Mouse (Mus musculus): Measurements from ENCODE around the gene Hoxb4. TPM values are rescaled to one million over a fixed set of nuclear protein-coding genes. Genes with fewer than 3 reads are reported as not detected.

The Hoxb4 gene
- polyA plus RNA-seq, 1 experiment from 2014 or later: 3.6 TPM

DNA sequence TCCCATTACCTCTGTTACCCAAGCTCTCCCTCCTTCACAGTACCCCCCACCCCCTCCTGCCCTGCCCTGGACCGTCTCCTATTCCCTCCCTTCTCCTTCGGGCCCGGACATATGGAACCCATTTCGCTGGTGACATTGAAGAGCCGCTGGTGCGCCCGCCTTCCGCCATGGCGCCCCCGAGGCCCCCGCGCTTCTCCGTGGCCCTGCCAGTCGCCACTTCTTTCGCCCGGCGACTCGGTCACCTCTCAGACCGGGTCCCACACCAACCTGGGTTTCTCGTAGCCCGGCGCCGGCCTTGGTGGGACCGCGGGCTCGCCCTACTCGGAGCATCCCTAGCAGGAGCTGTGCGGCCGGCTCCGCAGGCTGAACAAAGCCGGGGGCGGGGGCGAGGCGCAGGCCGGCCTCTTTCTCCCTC lies 14.6 kb downstream of the Hoxb4 start:
- H3K4me2 ChIP-seq: peak overlapping the region; percentile 61
- 4% methylated on average over 35 of the region's 35 CpGs for whole genome bisulfite sequencing

DNA sequence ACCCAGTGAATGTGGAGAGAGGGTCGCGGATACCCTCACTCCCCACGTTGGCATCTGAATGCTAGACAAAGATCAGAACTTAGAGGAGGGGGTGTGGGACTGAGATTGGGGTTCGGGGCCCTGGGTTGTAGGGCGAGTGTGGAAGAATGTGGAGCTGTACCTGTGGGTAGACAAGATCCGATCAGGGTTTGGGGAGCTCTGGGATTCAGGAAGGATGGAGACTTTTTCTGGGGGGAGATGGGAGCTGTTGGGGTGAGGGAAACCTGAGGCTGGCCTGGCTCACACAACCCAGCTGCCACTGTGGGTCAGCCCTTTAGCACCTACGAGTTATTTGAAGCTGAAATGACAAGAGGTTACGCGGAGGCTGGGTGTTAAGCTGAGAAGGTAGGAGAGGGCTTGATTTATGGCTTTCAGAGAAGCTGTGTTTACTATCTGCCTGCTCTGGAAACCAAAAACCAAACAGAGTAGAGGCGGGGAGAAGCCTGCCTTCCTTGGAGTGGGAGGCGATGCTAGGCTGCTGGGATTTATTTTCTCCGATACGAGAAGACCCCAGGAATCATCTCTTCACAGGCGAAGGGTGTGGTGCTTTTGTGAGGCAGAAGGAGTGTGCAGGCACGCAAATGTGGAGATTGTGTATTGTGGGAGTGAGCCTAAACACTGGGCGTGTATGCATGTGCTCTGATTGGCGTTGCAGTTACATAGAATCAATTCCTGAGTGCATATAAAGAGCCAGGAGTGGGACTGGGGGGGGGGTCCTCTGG lies 15.4 kb downstream of the Hoxb4 start:
- no peak for ATAC-seq (ENCODE audit: insufficient read depth, low FRiP score, low read depth)
- H3K4me1 ChIP-seq: peaks cover 63% of the 10 kb centered on the region
- WGBS: 6% methylated on average over 17 of the region's 17 CpGs

More for the DNA sequence above, 14.6 kb downstream of the Hoxb4 start:
- Histone ChIP-seq H3K27me3 (replicated peaks) (peaks cover 4% of the 10 kb centered on the region; the same call in 1 of the 2 replicates), H3K4me3 (replicated peaks) (peak overlapping the region; percentile 50), H3K27ac (peak overlapping the region; percentile 93), H3K9ac (peak overlapping the region; percentile 65), H3K36me3 (no peaks in the 10 kb centered on the region), H3K4me1 (peaks cover 57% of the 10 kb centered on the region), H3K9me3 (no peaks in the 10 kb centered on the region)
- ATAC-seq (ENCODE audit: insufficient read depth, low FRiP score, low read depth): peak; percentile 50; the same call in 1 of the 2 replicates

DNA sequence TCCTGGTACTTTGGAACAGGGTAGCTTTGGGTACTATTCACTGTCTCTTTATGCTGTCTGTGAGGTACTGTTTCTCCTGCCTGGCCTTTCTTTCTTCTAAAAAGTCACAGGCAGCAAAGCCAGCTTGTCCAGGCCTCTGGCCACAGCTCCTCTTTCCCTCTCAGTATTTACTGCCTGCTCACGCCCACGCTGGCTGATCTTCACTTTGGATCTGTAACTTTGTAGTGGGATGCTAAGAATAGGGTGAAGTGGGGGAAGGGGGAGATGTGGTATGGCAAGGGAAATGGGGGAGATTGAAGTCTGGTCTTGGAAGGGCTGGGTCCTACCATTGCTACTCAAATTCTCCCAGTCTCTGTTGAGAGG lies 15.9 kb downstream of the Hoxb4 start:
- peak overlapping the region; percentile 61 for H3K4me2 ChIP-seq
- H3K9ac ChIP-seq: peak overlapping the region; percentile 16
- no peaks in the 10 kb centered on the region for H3K9me3 ChIP-seq
- H3K4me3 ChIP-seq (replicated peaks): peak overlapping the region; percentile 50
- no peak for ATAC-seq (ENCODE audit: insufficient read depth, low FRiP score, low read depth)
- H3K4me1 ChIP-seq: peaks cover 67% of the 10 kb centered on the region
- peaks cover 11% of the 10 kb centered on the region; the same call in 1 of the 2 replicates for H3K27me3 ChIP-seq (replicated peaks)
- peak overlapping the region; percentile 93 for H3K27ac ChIP-seq
- H3K36me3 ChIP-seq: no peaks in the 10 kb centered on the region
- WGBS: 12% methylated on average over 2 of the region's 2 CpGs

More for the DNA sequence above, 15.4 kb downstream of the Hoxb4 start:
- Histone ChIP-seq H3K27ac (peak overlapping the region; percentile 93), H3K27me3 (replicated peaks) (peaks cover 7% of the 10 kb centered on the region; the same call in 1 of the 2 replicates), H3K4me2 (peak overlapping the region; percentile 61), H3K9ac (peak overlapping the region; percentile 65), H3K9me3 (no peaks in the 10 kb centered on the region), H3K4me3 (replicated peaks) (peak overlapping the region; percentile 50), H3K36me3 (no peaks in the 10 kb centered on the region)

DNA sequence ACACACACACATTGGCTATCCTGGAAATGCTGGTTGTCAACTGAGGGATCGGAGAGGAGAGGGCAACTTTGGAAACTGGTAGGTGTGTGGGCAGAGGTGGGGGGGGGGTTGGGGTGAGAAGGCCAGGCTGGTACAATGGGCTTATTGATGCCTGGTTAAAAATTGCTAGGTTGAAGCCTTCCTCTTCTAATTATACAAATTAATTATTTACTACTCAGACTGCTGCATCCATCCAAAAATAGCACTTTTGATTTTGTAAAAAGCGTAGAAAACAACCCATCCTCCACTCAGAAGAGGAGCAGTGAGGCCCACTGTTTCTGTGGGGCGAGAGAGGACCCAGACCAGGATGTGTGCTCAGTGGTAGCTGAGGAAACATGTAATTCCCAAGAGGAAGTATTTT lies 16.9 kb downstream of the Hoxb4 start:
- H3K4me1 ChIP-seq: peaks cover 72% of the 10 kb centered on the region
- H3K36me3 ChIP-seq: no peaks in the 10 kb centered on the region

DNA sequence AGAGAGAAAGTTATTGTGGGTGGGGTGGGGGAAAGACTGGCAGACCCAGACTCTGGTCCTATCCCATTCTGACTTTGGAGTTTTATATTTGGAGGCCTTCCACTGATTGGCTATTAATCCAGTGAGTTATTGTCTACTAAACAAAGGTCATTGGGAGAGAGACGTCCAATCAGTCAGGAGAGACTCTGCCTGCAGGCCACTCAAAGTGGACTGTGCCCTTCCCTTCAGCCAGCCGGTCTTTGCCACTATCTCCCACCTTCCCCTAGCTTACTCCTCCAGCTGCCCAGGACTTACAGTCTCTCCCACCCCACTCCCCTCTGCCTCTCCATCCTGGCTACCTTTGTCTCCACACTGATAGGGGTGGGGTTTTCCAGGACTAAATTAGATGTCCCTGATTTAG lies 18.5 kb downstream of the Hoxb4 start:
- no peak overlapping the region for H3K9ac ChIP-seq
- no peak overlapping the region for H3K4me3 ChIP-seq (replicated peaks)
- H3K4me1 ChIP-seq: peaks cover 64% of the 10 kb centered on the region
- peak overlapping the region; percentile 29; the same call in 1 of the 2 replicates for H3K4me2 ChIP-seq
- peak overlapping the region; percentile 61; the same call in 1 of the 2 replicates for H3K27ac ChIP-seq
- no peaks in the 10 kb centered on the region for H3K36me3 ChIP-seq
- no peak for ATAC-seq (ENCODE audit: insufficient read depth, low FRiP score, low read depth)
- no peaks in the 10 kb centered on the region for H3K9me3 ChIP-seq
- peaks cover 8% of the 10 kb centered on the region; the same call in 1 of the 2 replicates for H3K27me3 ChIP-seq (replicated peaks)
- WGBS: 33% methylated on average over 2 of the region's 2 CpGs

More for the DNA sequence above, 16.9 kb downstream of the Hoxb4 start:
- no peaks in the 10 kb centered on the region for H3K9me3 ChIP-seq
- H3K9ac ChIP-seq: 0 out of 2 replicates have a peak overlapping the region, but pooled peaks have one; percentile 16
- WGBS: 47% methylated on average over 3 of the region's 3 CpGs
- peak overlapping the region; percentile 61 for H3K4me2 ChIP-seq
- H3K27ac ChIP-seq: peak overlapping the region; percentile 93; the same call in 1 of the 2 replicates
- ATAC-seq (ENCODE audit: insufficient read depth, low FRiP score, low read depth): no peak
- H3K4me3 ChIP-seq (replicated peaks): peak overlapping the region; percentile 50
- H3K27me3 ChIP-seq (replicated peaks): peaks cover 12% of the 10 kb centered on the region; the same call in 1 of the 2 replicates

DNA sequence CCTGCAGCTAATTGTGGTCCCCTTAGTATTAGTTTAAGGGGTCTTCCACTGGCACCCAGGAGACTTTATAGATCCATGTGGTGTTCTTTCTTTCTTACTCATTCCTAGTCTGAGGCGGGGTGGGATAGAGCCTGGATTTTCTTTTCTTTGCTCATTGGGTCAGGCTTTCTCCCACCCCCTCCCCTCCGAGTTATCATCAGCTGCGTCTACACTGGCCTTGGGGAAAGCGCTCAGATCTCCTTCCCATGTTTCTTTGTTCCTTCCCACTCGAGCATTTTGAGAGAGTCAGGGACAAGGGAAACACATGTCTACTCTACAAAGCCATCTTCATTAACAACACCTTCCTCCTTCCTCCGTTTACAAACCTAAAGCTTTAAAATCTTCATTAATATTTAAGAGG lies 19.0 kb downstream of the Hoxb4 start:
- H3K27me3 ChIP-seq (replicated peaks): peaks cover 8% of the 10 kb centered on the region; the same call in 1 of the 2 replicates
- H3K4me1 ChIP-seq: peaks cover 60% of the 10 kb centered on the region
- no peaks in the 10 kb centered on the region for H3K9me3 ChIP-seq
- no peak overlapping the region for H3K9ac ChIP-seq
- WGBS: 27% methylated on average over 6 of the region's 6 CpGs
- peak overlapping the region; percentile 29; the same call in 1 of the 2 replicates for H3K4me2 ChIP-seq
- H3K4me3 ChIP-seq (replicated peaks): no peak overlapping the region
- no peak for ATAC-seq (ENCODE audit: insufficient read depth, low FRiP score, low read depth)
- H3K36me3 ChIP-seq: no peaks in the 10 kb centered on the region
- peak overlapping the region; percentile 61; the same call in 1 of the 2 replicates for H3K27ac ChIP-seq

DNA sequence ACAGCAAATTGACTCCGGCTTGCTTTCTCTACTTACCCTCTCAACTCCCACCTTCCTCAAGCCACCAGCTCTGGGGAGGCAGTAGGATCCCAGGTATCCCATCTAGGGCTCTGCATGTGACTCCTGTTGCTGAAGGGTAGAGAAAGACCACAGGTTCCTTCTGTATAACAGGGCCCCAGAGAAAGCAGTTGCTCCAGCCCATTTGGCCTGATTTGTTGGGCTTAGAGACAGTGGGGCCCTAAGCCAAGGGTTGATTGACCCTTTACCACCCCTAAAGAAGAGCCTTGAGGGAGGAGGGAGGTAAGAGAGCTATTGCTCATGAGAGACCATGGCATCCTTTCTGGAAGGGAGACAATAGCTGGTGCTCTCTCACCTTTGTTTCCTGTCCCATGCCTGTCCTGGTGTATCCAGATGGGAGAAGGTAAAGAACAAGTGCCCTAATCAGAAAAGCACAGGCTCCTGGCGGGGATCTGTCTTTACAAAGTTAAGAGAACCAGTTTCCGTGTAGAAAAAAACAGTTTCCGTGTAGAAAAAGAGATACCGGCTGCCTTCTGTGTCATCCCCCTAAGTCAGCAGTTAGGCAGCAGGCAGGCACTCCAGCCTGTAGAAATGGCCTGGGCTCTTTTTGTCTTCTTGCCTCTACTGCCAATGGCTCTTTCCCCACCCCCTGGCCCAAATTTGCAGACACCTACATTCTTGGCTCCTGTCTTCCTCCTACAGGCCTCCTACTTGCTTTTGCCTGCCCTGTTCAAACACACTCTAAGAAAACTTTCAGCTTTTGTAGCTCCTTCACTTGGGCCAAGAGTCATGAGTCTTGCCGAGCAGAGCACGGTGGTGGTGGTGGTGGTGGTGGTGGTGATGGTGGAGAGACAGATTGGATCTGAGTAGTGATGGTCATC lies 21.1 kb downstream of the Hoxb4 start:
- no peak overlapping the region for H3K4me3 ChIP-seq (replicated peaks)
- peaks cover 13% of the 10 kb centered on the region; the same call in 1 of the 2 replicates for H3K27me3 ChIP-seq (replicated peaks)
- H3K9ac ChIP-seq: no peak overlapping the region
- no peaks in the 10 kb centered on the region for H3K9me3 ChIP-seq
- peak overlapping the region; percentile 94 for H3K27ac ChIP-seq
- peaks cover 52% of the 10 kb centered on the region for H3K4me1 ChIP-seq
- ATAC-seq (ENCODE audit: insufficient read depth, low FRiP score, low read depth): no peak
- H3K4me2 ChIP-seq: peak overlapping the region; percentile 65
- no peaks in the 10 kb centered on the region for H3K36me3 ChIP-seq
- 34% methylated on average over 7 of the region's 7 CpGs for WGBS

DNA sequence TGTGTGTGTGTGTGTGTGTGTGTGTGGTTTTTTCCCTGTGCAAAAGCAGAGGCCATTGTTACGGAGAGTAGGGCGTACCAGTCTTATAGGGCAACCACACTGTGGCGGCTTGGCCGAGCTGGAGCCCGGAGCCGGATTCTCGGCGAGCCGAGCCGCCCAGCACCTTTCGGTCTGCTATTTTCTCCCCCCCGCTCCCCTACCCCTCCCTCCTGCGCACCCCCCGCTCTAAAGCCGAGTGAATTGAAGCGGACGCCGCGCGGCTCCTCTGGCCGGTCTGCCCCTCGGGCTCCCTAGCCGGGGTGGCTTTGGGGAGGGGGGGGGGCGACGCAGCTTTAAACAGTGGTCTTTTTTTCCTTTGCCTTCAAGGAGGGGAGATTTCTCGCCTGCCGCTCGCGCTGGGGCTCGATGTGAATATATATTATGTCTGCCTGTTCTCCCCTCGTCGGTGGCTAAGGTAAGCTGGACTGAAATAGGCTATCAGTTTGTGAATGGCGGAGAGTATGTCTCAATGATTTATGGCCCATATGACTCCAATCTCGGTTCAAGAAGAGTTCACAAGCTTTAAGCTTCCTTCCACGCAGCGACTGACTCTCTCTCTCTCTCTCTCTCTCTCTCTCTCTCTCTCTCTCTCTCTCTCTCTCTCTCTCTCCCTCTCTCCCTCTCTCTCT lies 22.8 kb downstream of the Hoxb4 start:
- Histone ChIP-seq H3K27ac (peak overlapping the region; percentile 94), H3K4me2 (peak overlapping the region; percentile 65), H3K27me3 (replicated peaks) (peaks cover 28% of the 10 kb centered on the region), H3K36me3 (no peaks in the 10 kb centered on the region), H3K4me1 (peaks cover 51% of the 10 kb centered on the region), H3K9ac (peak overlapping the region; percentile 50; the same call in 1 of the 2 replicates), H3K9me3 (no peaks in the 10 kb centered on the region), H3K4me3 (replicated peaks) (peak overlapping the region; percentile 42)
- 2% methylated on average over 28 of the region's 36 CpGs for WGBS
- ATAC-seq (ENCODE audit: insufficient read depth, low FRiP score, low read depth): peak; percentile 52; the same call in 1 of the 2 replicates

DNA sequence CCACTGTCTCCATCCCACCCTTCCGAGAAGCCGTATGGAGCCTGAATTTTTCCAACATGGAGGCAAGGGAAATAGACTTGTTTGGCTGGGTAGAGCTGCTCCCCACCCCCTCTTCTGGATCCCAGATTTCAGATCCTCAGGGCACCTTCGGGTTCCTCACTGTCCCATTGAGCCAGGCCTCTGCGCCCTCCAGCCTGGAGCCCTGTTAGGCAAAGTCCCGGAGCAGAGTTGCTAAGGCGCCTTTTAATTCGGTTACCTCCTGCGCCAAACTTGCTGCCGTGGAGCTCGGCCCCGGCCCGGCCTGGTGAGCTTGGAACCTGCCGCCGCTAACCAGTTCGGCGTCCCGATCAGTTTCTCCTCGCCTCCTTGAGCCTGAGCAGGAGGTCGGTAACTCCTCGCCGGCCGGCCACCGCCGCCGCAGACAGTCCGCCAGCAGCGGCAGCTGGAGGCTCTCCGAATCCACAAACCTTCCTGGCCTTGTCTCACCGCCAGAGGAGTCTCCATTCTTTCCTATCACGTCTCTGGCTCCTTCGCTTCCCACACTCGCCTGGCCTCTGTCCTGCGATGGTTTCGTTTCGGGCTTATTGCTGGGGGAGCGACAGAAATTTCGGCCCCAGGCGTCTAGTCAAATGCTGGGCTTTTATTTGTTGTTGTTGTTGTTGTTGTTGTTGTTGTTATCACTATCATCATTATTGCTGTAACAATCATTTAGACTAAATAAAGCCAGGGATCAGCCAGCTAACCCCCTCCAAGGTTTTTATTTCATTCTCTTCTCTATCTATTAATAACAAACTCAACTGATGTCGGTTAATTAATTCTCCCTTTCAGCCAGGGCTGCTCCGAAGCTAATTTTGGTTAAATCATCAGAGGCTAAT lies 23.9 kb downstream of the Hoxb4 start:
- H3K4me3 ChIP-seq (replicated peaks): peak overlapping the region; percentile 42
- peaks cover 50% of the 10 kb centered on the region for H3K4me1 ChIP-seq
- peak overlapping the region; percentile 94 for H3K27ac ChIP-seq
- H3K9ac ChIP-seq: peak overlapping the region; percentile 44; the same call in 1 of the 2 replicates
- ATAC-seq (ENCODE audit: insufficient read depth, low FRiP score, low read depth): no peak
- 2% methylated on average over 40 of the region's 40 CpGs for WGBS
- no peaks in the 10 kb centered on the region for H3K9me3 ChIP-seq
- peaks cover 36% of the 10 kb centered on the region for H3K27me3 ChIP-seq (replicated peaks)
- no peaks in the 10 kb centered on the region for H3K36me3 ChIP-seq
- peak overlapping the region; percentile 65 for H3K4me2 ChIP-seq

DNA sequence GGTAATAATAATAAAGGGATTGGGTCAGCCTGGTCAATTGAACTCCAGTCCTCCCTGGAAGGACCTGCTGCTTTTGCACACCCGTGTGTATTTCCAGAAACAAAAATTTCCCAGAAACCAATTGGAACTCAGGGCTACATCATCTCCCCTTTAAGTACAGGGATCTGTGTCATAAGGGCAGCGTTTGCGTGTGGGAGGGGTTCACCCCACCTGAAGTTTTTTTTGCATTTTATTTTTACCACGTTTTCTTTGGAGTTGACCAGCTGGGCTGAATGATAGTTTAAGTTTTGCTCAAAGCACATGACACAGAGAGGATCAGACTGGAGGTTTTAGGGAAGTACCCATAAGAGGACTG lies 24.5 kb downstream of the Hoxb4 start:
- peak overlapping the region; percentile 6; the same call in 1 of the 2 replicates for H3K9ac ChIP-seq
- ATAC-seq (ENCODE audit: insufficient read depth, low FRiP score, low read depth): no peak
- peak overlapping the region; percentile 94 for H3K27ac ChIP-seq
- peaks cover 36% of the 10 kb centered on the region for H3K27me3 ChIP-seq (replicated peaks)
- no peaks in the 10 kb centered on the region for H3K36me3 ChIP-seq
- H3K4me3 ChIP-seq (replicated peaks): peak overlapping the region; percentile 42; the same call in 1 of the 2 replicates
- no peaks in the 10 kb centered on the region for H3K9me3 ChIP-seq
- peaks cover 48% of the 10 kb centered on the region for H3K4me1 ChIP-seq
- peak overlapping the region; percentile 65 for H3K4me2 ChIP-seq
- 11% methylated on average over 4 of the region's 4 CpGs for WGBS

Data from stomach, embryonic 15.5 days (tissue).